Mouse (Mus musculus): ENCODE data around the gene Nmd3.

DNA sequence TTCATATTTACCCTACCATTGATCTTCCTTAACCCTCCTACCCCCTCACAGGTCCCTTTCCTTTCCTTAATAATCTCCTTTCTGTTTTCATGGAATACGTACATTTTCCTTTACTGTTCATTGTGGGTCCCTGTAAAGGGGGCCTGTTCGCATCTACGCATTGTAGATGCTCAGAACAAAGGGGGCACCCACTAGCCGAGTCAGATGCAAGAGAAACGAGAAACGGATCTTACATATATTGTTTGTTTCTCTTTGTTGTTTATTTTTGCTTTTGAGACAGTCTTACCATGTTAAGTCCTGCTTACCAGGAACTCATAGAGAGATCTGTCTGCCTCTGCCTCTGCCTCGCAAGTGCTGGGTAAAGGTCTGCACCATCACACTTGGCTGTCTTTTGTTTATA is 1.4 kb downstream of the Nmd3 start:
- TF ChIP-seq CTCF (IDR thresholded peaks at IDR 0.05; ENCODE audit: low read depth) = no peak
- no peak for TF ChIP-seq EP300 (optimal IDR thresholded peaks at IDR 0.05)
